Mouse (Mus musculus) midbrain, embryonic 16.5 days (tissue): ENCODE data around the gene Man1c1. TPM values are rescaled to one million over a fixed set of nuclear protein-coding genes. Genes with fewer than 3 reads are reported as not detected.

Source experiments
- ATAC-seq: fragments of 200-750 bp; cut with Nextera tagmentation; 2 replicates; pipeline ENCODE4 v1.8.0; 2017; ENCODE audit warnings: moderate TSS enrichment
- H3K27ac ChIP-seq: fragments of 300-500 bp; sonication (generic); 2 replicates; pipeline ENCODE4 v1.5.1; 2014; ENCODE audit warnings: mild to moderate bottlenecking, low read length, mixed read lengths
- H3K27me3 ChIP-seq: fragments of 300-500 bp; sonication (generic); 2 replicates; pipeline ENCODE4 v1.6.1; 2014; ENCODE audit warnings: low read depth, low read length, mixed read lengths; ENCODE audit not compliant: control insufficient read depth, insufficient read depth
- H3K36me3 ChIP-seq: fragments of 300-500 bp; sonication (generic); 2 replicates; pipeline ENCODE4 v1.6.1; 2014; ENCODE audit warnings: mild to moderate bottlenecking, low read length, moderate library complexity, mixed read lengths; ENCODE audit not compliant: control insufficient read depth, insufficient read depth
- H3K4me1 ChIP-seq: fragments of 300-500 bp; sonication (generic); 2 replicates; pipeline ENCODE4 v1.6.1; 2014; ENCODE audit warnings: mild to moderate bottlenecking, low read length, mixed read lengths; ENCODE audit not compliant: control insufficient read depth, insufficient read depth
- H3K4me2 ChIP-seq: fragments of 300-500 bp; sonication (generic); 2 replicates; pipeline ENCODE4 v1.6.1; 2014; ENCODE audit warnings: mild to moderate bottlenecking, low read length, mixed read lengths
- H3K4me3 ChIP-seq: fragments of 300-500 bp; sonication (generic); 2 replicates; pipeline ENCODE4 v1.5.1; 2014; ENCODE audit warnings: low read depth, mild to moderate bottlenecking, low read length, moderate library complexity, mixed read lengths
- H3K9ac ChIP-seq: fragments of 300-500 bp; sonication (generic); 2 replicates; pipeline ENCODE4 v1.6.1; 2014; ENCODE audit warnings: low read depth, low read length, mixed read lengths
- H3K9me3 ChIP-seq: fragments of 300-500 bp; sonication (generic); replicated peaks from 2 replicates; pipeline ENCODE4 v1.6.1; 2014; ENCODE audit warnings: mild to moderate bottlenecking, low read length, mixed read lengths; ENCODE audit not compliant: control insufficient read depth, poor library complexity, severe bottlenecking
- WGBS: fragments of 180-500 bp; shearing (Covaris S2); extraction: QIAGEN DNeasy Blood & Tissue Kit; methylation state at CpG from one replicate; pipeline ENCODE4 v1.1.7; 2014; 5-methylcytosine and 5-hydroxymethylcytosine counted together
- polyA plus RNA-seq: library from polyadenylated mRNA; unstranded; fragments of >200 nt; fragmentation: Nextera tagmentation; extraction: Ambion mirVana; gene quantifications from 2 replicates; pipeline ENCODE4 v1.2.1, GENCODE M21; 2015

Man1c1 gene
- polyA plus RNA-seq, 1 experiment from 2014 or later: 2.9 TPM

- no peaks in the 10 kb centered on the region for H3K9me3 ChIP-seq
- peaks cover 19% of the 10 kb centered on the region for H3K36me3 ChIP-seq
- H3K27me3 ChIP-seq: no peaks in the 10 kb centered on the region
- peak within 1 kb of the TSS; percentile 86 for H3K27ac ChIP-seq
- peaks cover 16% of the 10 kb centered on the region for H3K4me1 ChIP-seq
- peak within 1 kb of the TSS; percentile 81 for H3K4me3 ChIP-seq
- peak; percentile 98 for ATAC-seq
- peak within 1 kb of the TSS; percentile 86 for H3K9ac ChIP-seq
- H3K4me2 ChIP-seq: peak within 1 kb of the TSS; percentile 98
- under 1% methylated on average over 67 of the region's 71 CpGs for WGBS
Observed at GRCm38 (mm10) chr4:134534932-134535786, 168.9 kb downstream of the Man1c1 start, which contains the start of gene Mtfr1l. Gene Mtfr1l, minus strand, starts transcription at chr4:134535387.

- Histone ChIP-seq H3K36me3 (peaks cover 22% of the 10 kb centered on the region), H3K27me3 (no peaks in the 10 kb centered on the region), H3K4me2 (peak overlapping the region; percentile 98), H3K4me1 (peaks cover 16% of the 10 kb centered on the region), H3K9me3 (no peaks in the 10 kb centered on the region), H3K27ac (peak overlapping the region; percentile 86), H3K4me3 (peak overlapping the region; percentile 81), H3K9ac (peak overlapping the region; percentile 86)
- peak; percentile 33; the same call in 1 of the 2 replicates for ATAC-seq
- under 1% methylated on average over 55 of the region's 57 CpGs for WGBS
Observed at GRCm38 (mm10) chr4:134534124-134534886, 169.8 kb downstream of the Man1c1 start.

DNA sequence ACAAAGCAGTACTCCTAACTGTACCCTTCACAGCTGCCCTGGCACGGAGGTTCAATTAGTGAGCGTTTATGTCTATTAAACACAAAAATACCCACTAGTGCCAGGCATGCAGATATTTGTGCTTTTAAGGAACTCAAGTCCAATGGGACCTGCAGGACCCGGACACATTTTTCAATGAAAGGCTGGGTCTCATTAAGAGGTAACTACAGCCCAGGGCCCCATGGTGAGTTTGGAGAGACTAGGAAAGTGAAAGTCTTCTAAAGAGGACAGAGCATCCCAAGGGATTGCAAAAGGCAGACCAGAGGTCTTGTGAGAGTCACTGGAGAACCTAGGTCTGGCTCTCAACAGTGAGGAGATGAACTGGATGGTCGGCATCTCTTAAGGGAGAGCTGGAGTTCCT, 170.7 kb downstream of the Man1c1 start:
- ATAC-seq: no peak
- peaks cover 29% of the 10 kb centered on the region for H3K36me3 ChIP-seq
- H3K9ac ChIP-seq: no peak overlapping the region
- H3K9me3 ChIP-seq: no peaks in the 10 kb centered on the region
- no peaks in the 10 kb centered on the region for H3K27me3 ChIP-seq
- peaks cover 16% of the 10 kb centered on the region for H3K4me1 ChIP-seq
- peak overlapping the region; percentile 98 for H3K4me2 ChIP-seq
- H3K27ac ChIP-seq: no peak overlapping the region
- no peak overlapping the region for H3K4me3 ChIP-seq
- 84% methylated on average over 4 of the region's 4 CpGs for WGBS

GRCm38 (mm10) chr4:134532928-134533327, 171.2 kb downstream of the Man1c1 start:
- H3K36me3 ChIP-seq: peaks cover 33% of the 10 kb centered on the region
- H3K4me2 ChIP-seq: no peak overlapping the region

GRCm38 (mm10) chr4:134526220-134526619, 177.9 kb downstream of the Man1c1 start:
- peaks cover 52% of the 10 kb centered on the region for H3K36me3 ChIP-seq
- 59% methylated on average over 5 of the region's 5 CpGs for WGBS
- no peak overlapping the region for H3K9ac ChIP-seq
- no peak overlapping the region for H3K4me2 ChIP-seq
- no peak overlapping the region for H3K4me3 ChIP-seq
- H3K27me3 ChIP-seq: no peaks in the 10 kb centered on the region
- H3K4me1 ChIP-seq: no peaks in the 10 kb centered on the region
- no peak overlapping the region for H3K27ac ChIP-seq
- ATAC-seq: no peak
- no peaks in the 10 kb centered on the region for H3K9me3 ChIP-seq

More at GRCm38 (mm10) chr4:134532928-134533327, 171.2 kb downstream of the Man1c1 start:
- Histone ChIP-seq H3K27ac (no peak overlapping the region), H3K27me3 (no peaks in the 10 kb centered on the region), H3K4me1 (peaks cover 16% of the 10 kb centered on the region), H3K4me3 (no peak overlapping the region), H3K9me3 (no peaks in the 10 kb centered on the region), H3K9ac (no peak overlapping the region)
- ATAC-seq: no peak
- 88% methylated on average over 4 of the region's 4 CpGs for WGBS

DNA sequence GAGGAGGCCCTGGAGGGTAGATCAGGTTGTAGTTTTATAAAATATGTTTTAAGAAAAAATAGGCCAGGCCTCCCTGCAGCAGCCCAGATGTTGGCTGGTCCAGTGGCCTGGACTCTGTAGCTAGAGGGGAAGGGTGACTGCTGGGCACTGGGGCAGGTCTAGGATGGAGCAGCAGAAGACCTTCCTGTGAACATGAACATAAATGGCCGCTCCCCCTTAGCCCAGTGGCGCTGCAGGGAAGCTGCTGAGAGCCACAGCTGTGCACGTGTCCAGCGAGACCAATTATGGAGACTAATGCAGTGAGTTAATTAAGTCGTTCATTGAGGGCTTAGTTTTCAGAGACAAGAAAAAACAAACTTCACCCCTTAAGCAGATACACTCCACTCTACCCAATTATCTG, 178.3 kb downstream of the Man1c1 start:
- Histone ChIP-seq H3K9me3 (no peaks in the 10 kb centered on the region), H3K4me2 (no peak overlapping the region), H3K4me1 (no peaks in the 10 kb centered on the region), H3K27ac (no peak overlapping the region), H3K27me3 (no peaks in the 10 kb centered on the region), H3K36me3 (peaks cover 48% of the 10 kb centered on the region), H3K4me3 (no peak overlapping the region), H3K9ac (no peak overlapping the region)
- WGBS: 58% methylated on average over 5 of the region's 5 CpGs
- ATAC-seq: no peak

DNA sequence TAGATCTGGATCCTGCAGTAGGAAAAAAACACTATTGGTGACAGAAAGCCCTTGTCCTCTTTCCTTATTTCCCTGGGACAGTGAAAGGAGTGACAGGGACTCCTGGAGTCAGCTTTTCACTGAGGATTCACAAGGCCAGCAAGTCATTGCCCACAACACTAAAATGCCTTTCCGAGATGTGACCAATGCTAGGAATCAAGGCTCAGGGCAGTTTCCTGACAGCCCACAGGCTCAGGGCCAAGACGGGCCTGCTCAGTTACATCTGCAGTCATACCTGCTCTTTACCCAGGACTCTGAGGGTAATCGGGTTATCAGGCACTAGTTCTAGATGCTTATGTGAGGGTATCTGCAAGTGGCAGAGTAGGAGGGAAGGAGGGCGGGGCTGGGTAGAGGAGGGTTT, 180.6 kb downstream of the Man1c1 start:
- WGBS: 89% methylated on average over 4 of the region's 4 CpGs
- no peak for ATAC-seq
- H3K9ac ChIP-seq: no peak overlapping the region

GRCm38 (mm10) chr4:134519281-134519680, 184.8 kb downstream of the Man1c1 start:
- Histone ChIP-seq H3K9ac (no peak overlapping the region), H3K36me3 (0 out of 2 replicates have a peak, but pooled peaks cover under 1% of the 10 kb centered on the region), H3K27ac (no peak overlapping the region), H3K27me3 (no peaks in the 10 kb centered on the region), H3K4me3 (no peak overlapping the region), H3K4me1 (no peaks in the 10 kb centered on the region), H3K9me3 (no peaks in the 10 kb centered on the region), H3K4me2 (no peak overlapping the region)
- no peak for ATAC-seq

More for the DNA sequence above, 180.6 kb downstream of the Man1c1 start:
- H3K4me3 ChIP-seq: no peak overlapping the region
- H3K4me1 ChIP-seq: no peaks in the 10 kb centered on the region
- H3K9me3 ChIP-seq: no peaks in the 10 kb centered on the region
- H3K4me2 ChIP-seq: no peak overlapping the region
- peaks cover 26% of the 10 kb centered on the region for H3K36me3 ChIP-seq
- no peak overlapping the region for H3K27ac ChIP-seq
- no peaks in the 10 kb centered on the region for H3K27me3 ChIP-seq

DNA sequence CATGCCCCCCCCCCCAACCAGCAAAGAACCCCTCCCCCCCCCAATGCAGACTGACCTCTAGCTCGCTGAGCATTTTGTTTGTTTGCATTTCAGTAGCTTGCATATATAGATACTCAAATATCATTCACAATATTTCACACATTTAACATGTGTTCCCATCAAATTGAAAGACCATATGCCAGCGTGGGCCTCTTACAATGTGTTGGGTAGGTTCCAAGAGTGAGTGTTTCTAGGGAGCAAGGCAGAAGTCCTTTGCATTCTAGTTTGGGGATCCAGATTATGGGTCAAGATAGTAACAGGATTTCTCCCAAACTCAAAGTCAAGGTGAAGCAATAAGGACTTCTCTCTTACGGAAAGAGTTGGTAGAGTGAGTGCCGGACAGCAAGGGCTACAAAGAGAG, 185.5 kb downstream of the Man1c1 start:
- H3K27me3 ChIP-seq: no peaks in the 10 kb centered on the region
- H3K36me3 ChIP-seq: no peaks in the 10 kb centered on the region
- H3K9me3 ChIP-seq: no peaks in the 10 kb centered on the region
- no peak overlapping the region for H3K9ac ChIP-seq
- no peak for ATAC-seq
- H3K4me3 ChIP-seq: no peak overlapping the region
- no peaks in the 10 kb centered on the region for H3K4me1 ChIP-seq
- H3K4me2 ChIP-seq: no peak overlapping the region
- 93% methylated on average over 4 of the region's 4 CpGs for WGBS
- no peak overlapping the region for H3K27ac ChIP-seq
